Mouse (Mus musculus) C2C12 (cell line): ENCODE measurements around the gene Csnk1e. TPM values are rescaled to one million over a fixed set of nuclear protein-coding genes. Genes with fewer than 3 reads are reported as not detected.

Experiments used
- H3K27me3 ChIP-seq: one replicate; pipeline ENCODE4 v1.6.1; 2011; ENCODE audit not compliant: control insufficient read depth, insufficient read depth, insufficient read length
- H3K36me3 ChIP-seq: one replicate; pipeline ENCODE4 v1.6.1; 2011; ENCODE audit not compliant: control insufficient read depth, insufficient read depth
- H3K4me3 ChIP-seq: one replicate; pipeline ENCODE4 v1.5.1; 2011; ENCODE audit warnings: mild to moderate bottlenecking, control low read depth; ENCODE audit not compliant: poor library complexity, insufficient read depth, severe bottlenecking
- H3K79me2 ChIP-seq: one replicate; pipeline ENCODE4 v1.6.1; 2011; ENCODE audit not compliant: control insufficient read depth, insufficient read depth
- H3K79me3 ChIP-seq: one replicate; pipeline ENCODE4 v1.6.1; 2011; ENCODE audit warnings: low read depth, control low read depth
- H3ac ChIP-seq: one replicate; pipeline ENCODE3; 2011; ENCODE audit warnings: low read depth; ENCODE audit not compliant: control insufficient read depth, insufficient read length
- CEBPB ChIP-seq: IDR thresholded peaks from one replicate; pipeline ENCODE4 v1.6.1; 2011; ENCODE audit warnings: low read depth, mild to moderate bottlenecking, control low read depth, moderate library complexity
- CTCF ChIP-seq: IDR thresholded peaks from one replicate; pipeline ENCODE4 v1.5.1; 2011; ENCODE audit not compliant: control insufficient read depth, insufficient read depth, insufficient read length
- FOSL1 ChIP-seq: IDR thresholded peaks from one replicate; pipeline ENCODE4 v1.8.0; 2011; ENCODE audit warnings: mild to moderate bottlenecking, low read length; ENCODE audit not compliant: poor library complexity, insufficient read depth, severe bottlenecking
- MAX ChIP-seq: IDR thresholded peaks from one replicate; pipeline ENCODE4 v1.6.1; 2011; ENCODE audit warnings: mild to moderate bottlenecking, control low read depth
- MYOD1 ChIP-seq: IDR thresholded peaks from one replicate; pipeline ENCODE4 v1.6.1; 2011; ENCODE audit warnings: low read depth; ENCODE audit not compliant: control insufficient read depth, insufficient read length
- MYOG ChIP-seq: IDR thresholded peaks from one replicate; pipeline ENCODE4 v1.6.1; 2011; ENCODE audit not compliant: control insufficient read depth, insufficient read length; ENCODE audit errors: extremely low read depth
- USF1 ChIP-seq: IDR thresholded peaks from one replicate; pipeline ENCODE4 v1.6.1; 2011; ENCODE audit warnings: low read depth, mild to moderate bottlenecking, control low read depth, moderate library complexity
- polyA plus RNA-seq: library from polyadenylated mRNA; unstranded; fragments of >200 nt; fragmentation: generic; extraction: Trizol; gene quantifications from one replicate; pipeline ENCODE4 v1.2.1, GENCODE M21; 2012; ENCODE audit warnings: missing spikeins

Csnk1e gene
- polyA plus RNA-seq, 1 experiment, result 98.6 TPM

- Histone ChIP-seq H3K36me3 (peaks cover 95% of the 10 kb centered on the region), H3K79me2 (peaks cover 81% of the 10 kb centered on the region)
Measured at GRCm38 (mm10) chr15:79432328-79432727, 23.0 kb downstream of the Csnk1e start.

GRCm38 (mm10) chr15:79431925-79432324 lies 23.4 kb downstream of the Csnk1e start:
- Histone ChIP-seq H3K79me3 (peaks cover 42% of the 10 kb centered on the region), H3K36me3 (peaks cover 91% of the 10 kb centered on the region), H3ac (no peak overlapping the region), H3K27me3 (no peaks in the 10 kb centered on the region), H3K4me3 (no peak overlapping the region), H3K79me2 (peaks cover 77% of the 10 kb centered on the region)
- TF ChIP-seq FOSL1, result no peak
- no peak for TF ChIP-seq CEBPB
- TF ChIP-seq USF1, result no peak
- TF ChIP-seq CTCF, result no peak
- no peak for TF ChIP-seq MYOG
- no peak for TF ChIP-seq MYOD1
- TF ChIP-seq MAX, result no peak

More at GRCm38 (mm10) chr15:79432328-79432727, 23.0 kb downstream of the Csnk1e start:
- Histone ChIP-seq H3K79me3 (peaks cover 46% of the 10 kb centered on the region), H3K27me3 (no peaks in the 10 kb centered on the region), H3ac (no peak overlapping the region), H3K4me3 (no peak overlapping the region)
- no peak for TF ChIP-seq MAX
- no peak for TF ChIP-seq CEBPB
- no peak for TF ChIP-seq USF1

- Histone ChIP-seq H3K4me3 (no peak overlapping the region), H3K36me3 (peaks cover 92% of the 10 kb centered on the region), H3ac (no peak overlapping the region), H3K79me3 (peaks cover 31% of the 10 kb centered on the region), H3K79me2 (peaks cover 64% of the 10 kb centered on the region), H3K27me3 (no peaks in the 10 kb centered on the region)
- TF ChIP-seq CEBPB (no peak), MAX (no peak), FOSL1 (no peak), MYOG (no peak), USF1 (no peak), CTCF (no peak), MYOD1 (no peak)
Measured at GRCm38 (mm10) chr15:79430461-79431000, 24.8 kb downstream of the Csnk1e start.

GRCm38 (mm10) chr15:79429994-79430393 lies 25.4 kb downstream of the Csnk1e start:
- peaks cover 58% of the 10 kb centered on the region for H3K79me2 ChIP-seq
- TF ChIP-seq MYOD1 (no peak), USF1 (no peak), FOSL1 (no peak), CTCF (no peak), MAX (no peak), MYOG (no peak)
- H3K79me3 ChIP-seq, result peaks cover 29% of the 10 kb centered on the region
- H3K27me3 ChIP-seq, result no peaks in the 10 kb centered on the region
- peaks cover 92% of the 10 kb centered on the region for H3K36me3 ChIP-seq
- no peak overlapping the region for H3K4me3 ChIP-seq
- H3ac ChIP-seq, result no peak overlapping the region

GRCm38 (mm10) chr15:79429527-79429926 lies 25.8 kb downstream of the Csnk1e start:
- peaks cover 92% of the 10 kb centered on the region for H3K36me3 ChIP-seq
- peaks cover 53% of the 10 kb centered on the region for H3K79me2 ChIP-seq
- no peak for TF ChIP-seq MYOD1
- TF ChIP-seq CTCF, result no peak
- TF ChIP-seq FOSL1, result no peak
- no peak for TF ChIP-seq USF1
- no peak for TF ChIP-seq CEBPB
- TF ChIP-seq MYOG, result no peak
- TF ChIP-seq MAX, result no peak
- peaks cover 26% of the 10 kb centered on the region for H3K79me3 ChIP-seq
- H3K27me3 ChIP-seq, result no peaks in the 10 kb centered on the region
- no peak overlapping the region for H3ac ChIP-seq
- H3K4me3 ChIP-seq, result no peak overlapping the region

GRCm38 (mm10) chr15:79428616-79429015 lies 26.8 kb downstream of the Csnk1e start:
- TF ChIP-seq MAX (no peak), FOSL1 (no peak), CTCF (no peak), USF1 (no peak), MYOD1 (no peak), CEBPB (no peak)
- no peak overlapping the region for H3K4me3 ChIP-seq
- no peaks in the 10 kb centered on the region for H3K27me3 ChIP-seq
- peaks cover 92% of the 10 kb centered on the region for H3K36me3 ChIP-seq
- H3K79me2 ChIP-seq, result peaks cover 44% of the 10 kb centered on the region
- peaks cover 18% of the 10 kb centered on the region for H3K79me3 ChIP-seq
- no peak overlapping the region for H3ac ChIP-seq
